Mouse (Mus musculus) hindbrain, embryonic 14.5 days (tissue): ENCODE measurements around the gene Stab2. TPM values are rescaled to one million over a fixed set of nuclear protein-coding genes. Genes with fewer than 3 reads are reported as not detected.

Source experiments
- ATAC-seq: fragments of 200-750 bp; cut with Nextera tagmentation; 2 replicates; pipeline ENCODE4 v1.8.0; 2017; ENCODE audit warnings: moderate number of reproducible peaks, mild to moderate bottlenecking, moderate TSS enrichment, moderate library complexity; ENCODE audit not compliant: low FRiP score
- DNase-seq: peaks from one replicate; pipeline ENCODE4 v3.0.0-alpha.2; 2015; ENCODE audit warnings: low spot score
- H3K27ac ChIP-seq: fragments of 300-500 bp; sonication (generic); 2 replicates; pipeline ENCODE4 v1.5.1; 2014; ENCODE audit warnings: mild to moderate bottlenecking, moderate library complexity
- H3K27me3 ChIP-seq: fragments of 300-500 bp; sonication (generic); 2 replicates; pipeline ENCODE4 v1.6.1; 2014; ENCODE audit warnings: mild to moderate bottlenecking, low read length, mixed read lengths; ENCODE audit not compliant: control insufficient read depth, insufficient read depth
- H3K36me3 ChIP-seq: fragments of 300-500 bp; sonication (generic); replicated peaks from 2 replicates; pipeline ENCODE4 v1.6.1; 2014; ENCODE audit not compliant: control insufficient read depth, insufficient read depth
- H3K4me1 ChIP-seq: fragments of 300-500 bp; sonication (generic); replicated peaks from 2 replicates; pipeline ENCODE4 v1.6.1; 2014; ENCODE audit warnings: antibody characterized with exemption, low read length, mixed read lengths; ENCODE audit not compliant: control insufficient read depth, insufficient read depth
- H3K4me2 ChIP-seq: fragments of 300-500 bp; sonication (generic); replicated peaks from 2 replicates; pipeline ENCODE4 v1.6.1; 2014; ENCODE audit warnings: mild to moderate bottlenecking, moderate library complexity
- H3K4me3 ChIP-seq: fragments of 300-500 bp; sonication (generic); replicated peaks from 2 replicates; pipeline ENCODE4 v1.5.1; 2014; ENCODE audit warnings: mild to moderate bottlenecking, low read length
- H3K9ac ChIP-seq: fragments of 300-500 bp; sonication (generic); 2 replicates; pipeline ENCODE4 v1.6.1; 2014
- H3K9me3 ChIP-seq: fragments of 300-500 bp; sonication (generic); 2 replicates; pipeline ENCODE4 v1.6.1; 2016; ENCODE audit warnings: low read length; ENCODE audit not compliant: control insufficient read depth
- WGBS: fragments of 180-500 bp; shearing (Covaris S2); extraction: QIAGEN DNeasy Blood & Tissue Kit; methylation state at CpG from one replicate; pipeline ENCODE4 v1.1.7; 2014; 5-methylcytosine and 5-hydroxymethylcytosine counted together
- polyA plus RNA-seq: library from polyadenylated mRNA; unstranded; fragments of >200 nt; fragmentation: Nextera tagmentation; extraction: Ambion mirVana; gene quantifications from 2 replicates; pipeline ENCODE4 v1.2.1, GENCODE M21; 2014

The Stab2 gene
- polyA plus RNA-seq, 1 experiment from 2014 or later: 0.17 TPM

DNA sequence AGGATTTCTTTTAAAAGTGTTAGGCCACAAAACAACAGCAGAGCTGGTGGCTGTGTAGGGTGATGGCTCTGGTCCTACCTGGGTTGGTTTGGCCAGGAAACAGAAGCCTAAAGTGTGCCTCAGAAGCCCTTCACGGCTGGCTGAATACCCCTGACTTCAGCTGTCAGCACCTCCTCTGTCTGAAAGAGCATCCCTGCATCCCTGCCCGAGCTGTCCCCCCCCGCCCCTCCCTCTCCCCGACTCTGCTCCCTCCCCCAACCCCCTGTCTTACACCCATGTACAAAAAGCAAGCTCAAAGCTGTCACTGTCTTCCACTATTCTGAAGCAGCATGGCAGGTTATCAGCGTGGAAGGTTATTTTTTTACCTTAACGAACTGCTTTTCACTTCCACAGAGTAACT lies 73.4 kb downstream of the Stab2 start:
- no peak for ATAC-seq
- WGBS: 21% methylated on average over 6 of the region's 6 CpGs
- no peak for DNase-seq
- no peak overlapping the region for H3K4me2 ChIP-seq
- H3K36me3 ChIP-seq: no peaks in the 10 kb centered on the region
- H3K27ac ChIP-seq: no peak overlapping the region
- H3K4me3 ChIP-seq: no peak overlapping the region
- H3K9ac ChIP-seq: no peak overlapping the region
- 0 out of 2 replicates have a peak, but pooled peaks cover 5% of the 10 kb centered on the region for H3K4me1 ChIP-seq
- no peaks in the 10 kb centered on the region for H3K9me3 ChIP-seq
- no peaks in the 10 kb centered on the region for H3K27me3 ChIP-seq

DNA sequence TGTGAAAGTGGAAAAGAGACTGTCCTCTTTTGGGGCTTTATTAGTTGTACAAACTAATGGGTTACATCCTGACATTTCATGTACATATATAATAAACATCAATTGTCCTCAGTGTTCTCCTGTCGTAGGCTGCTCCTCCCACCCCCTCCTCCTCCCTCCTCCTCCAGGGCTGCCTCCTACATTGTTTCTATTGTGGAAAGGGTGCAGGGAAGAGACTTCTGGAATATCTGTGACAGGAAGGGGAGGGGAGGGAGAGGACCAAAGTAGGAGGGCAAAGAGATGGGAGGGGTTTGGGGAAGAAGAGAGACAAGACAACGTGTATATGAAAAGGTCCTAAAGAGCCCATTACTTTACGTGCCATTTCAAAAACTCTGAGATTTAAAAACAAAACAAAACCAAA lies 73.9 kb downstream of the Stab2 start:
- H3K27me3 ChIP-seq: no peaks in the 10 kb centered on the region
- 0 out of 2 replicates have a peak, but pooled peaks cover 5% of the 10 kb centered on the region for H3K4me1 ChIP-seq
- H3K4me2 ChIP-seq: no peak overlapping the region
- H3K4me3 ChIP-seq: no peak overlapping the region
- H3K36me3 ChIP-seq: no peaks in the 10 kb centered on the region
- H3K9ac ChIP-seq: no peak overlapping the region
- DNase-seq: no peak
- H3K9me3 ChIP-seq: no peaks in the 10 kb centered on the region
- no peak for ATAC-seq
- no peak overlapping the region for H3K27ac ChIP-seq
- 28% methylated on average over 3 of the region's 3 CpGs for WGBS

DNA sequence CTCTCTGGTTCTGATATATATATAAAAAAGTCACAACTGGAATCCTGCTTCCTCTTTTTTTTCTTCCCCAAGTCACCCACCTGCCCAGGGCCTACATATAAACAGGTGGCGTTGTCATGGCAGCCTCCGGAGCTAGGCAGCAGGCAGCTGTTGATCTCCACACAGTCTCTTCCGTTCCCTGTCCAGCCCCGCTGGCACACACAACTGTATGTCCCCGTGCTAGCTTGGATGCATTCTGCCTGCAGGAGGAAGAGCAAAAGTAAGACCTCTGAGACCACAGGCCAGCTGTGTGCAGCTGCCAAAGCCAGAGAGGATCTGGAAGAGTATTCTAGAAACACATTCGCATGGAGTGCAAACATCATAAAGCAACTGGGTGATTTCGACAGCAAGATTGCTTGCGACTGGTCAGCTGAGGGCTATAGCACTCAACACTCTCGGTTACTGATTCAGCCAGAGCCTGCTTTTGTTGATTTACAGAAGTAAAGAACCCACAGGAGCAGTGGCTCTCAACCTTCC lies 74.6 kb downstream of the Stab2 start:
- DNase-seq (no peak), ATAC-seq (no peak)
- Histone ChIP-seq H3K27me3 (no peaks in the 10 kb centered on the region), H3K36me3 (no peaks in the 10 kb centered on the region), H3K27ac (no peak overlapping the region), H3K4me2 (no peak overlapping the region), H3K4me1 (0 out of 2 replicates have a peak, but pooled peaks cover 5% of the 10 kb centered on the region), H3K4me3 (no peak overlapping the region), H3K9ac (no peak overlapping the region), H3K9me3 (no peaks in the 10 kb centered on the region)
- WGBS: 78% methylated on average over 9 of the region's 9 CpGs

DNA sequence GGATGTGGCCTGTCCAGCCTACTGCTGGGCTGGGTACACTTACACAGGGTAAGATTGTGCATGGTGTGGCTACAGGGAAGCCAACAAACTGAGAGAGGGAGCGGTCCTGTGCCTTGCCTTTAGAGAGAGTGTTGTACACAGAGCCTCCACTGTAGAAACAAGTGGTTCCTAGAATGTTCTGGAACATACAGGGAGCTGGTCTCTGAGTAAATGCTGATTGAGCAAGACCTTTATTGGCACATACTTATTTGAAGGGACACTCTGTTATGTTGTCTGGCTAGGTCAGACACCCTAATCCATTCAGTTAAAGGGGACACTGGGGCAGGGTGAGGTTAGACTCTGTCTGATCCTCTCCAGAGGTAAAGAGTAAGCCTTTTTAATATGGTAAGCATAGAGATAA lies 84.2 kb downstream of the Stab2 start:
- H3K4me3 ChIP-seq: no peak overlapping the region
- no peak for ATAC-seq
- no peak overlapping the region for H3K27ac ChIP-seq
- H3K4me1 ChIP-seq: no peaks in the 10 kb centered on the region
- H3K27me3 ChIP-seq: no peaks in the 10 kb centered on the region
- WGBS: 100% methylated on average over 1 of the region's 1 CpGs
- H3K4me2 ChIP-seq: no peak overlapping the region
- no peak for DNase-seq
- H3K36me3 ChIP-seq: no peaks in the 10 kb centered on the region
- H3K9me3 ChIP-seq: no peaks in the 10 kb centered on the region
- H3K9ac ChIP-seq: no peak overlapping the region

DNA sequence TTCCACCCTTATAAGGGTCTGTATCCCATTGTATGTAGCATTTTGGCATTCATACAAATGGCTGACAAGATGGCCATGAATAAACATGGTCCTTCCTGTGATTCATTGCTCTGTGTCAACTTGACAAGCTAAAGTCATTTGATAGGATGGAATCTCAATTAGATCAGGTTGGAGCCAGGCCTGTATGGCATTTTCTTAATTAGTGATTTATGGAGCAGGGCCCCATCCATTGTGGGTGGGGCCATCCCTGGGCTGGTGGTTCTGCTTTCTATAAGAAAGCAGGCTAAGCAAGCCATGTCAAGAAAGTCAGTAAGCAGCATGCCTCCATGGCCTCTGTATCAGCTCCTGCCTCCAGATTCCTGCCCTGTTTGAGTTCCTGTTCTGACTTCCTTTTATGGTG lies 92.2 kb downstream of the Stab2 start:
- Histone ChIP-seq H3K36me3 (no peaks in the 10 kb centered on the region), H3K4me1 (no peaks in the 10 kb centered on the region), H3K27ac (no peak overlapping the region), H3K4me3 (no peak overlapping the region), H3K9me3 (no peaks in the 10 kb centered on the region), H3K27me3 (no peaks in the 10 kb centered on the region), H3K9ac (no peak overlapping the region), H3K4me2 (no peak overlapping the region)
- ATAC-seq (no peak), DNase-seq (no peak)

DNA sequence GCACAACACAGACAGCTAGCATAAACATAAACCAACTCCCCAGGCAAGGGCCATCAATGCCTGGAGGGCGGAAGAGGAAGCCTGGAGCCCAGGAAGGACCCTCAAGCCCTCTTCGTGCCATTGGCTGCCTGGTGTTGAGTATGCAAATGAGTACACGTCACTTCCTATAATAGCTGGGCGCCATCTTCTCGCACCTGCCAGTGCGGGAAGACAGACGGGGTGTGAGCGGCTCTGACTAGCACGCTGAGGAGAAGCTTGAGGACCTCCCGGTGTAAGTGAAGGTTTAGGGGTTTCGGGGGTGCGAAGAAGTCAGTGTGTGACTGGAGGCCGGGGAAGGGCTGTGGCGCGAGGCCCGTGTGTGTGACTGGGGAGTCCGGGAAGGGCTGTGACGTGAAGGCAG lies 99.3 kb downstream of the Stab2 start:
- H3K9me3 ChIP-seq: no peaks in the 10 kb centered on the region
- no peak for ATAC-seq
- H3K4me1 ChIP-seq: no peaks in the 10 kb centered on the region
- no peak for DNase-seq
- no peak overlapping the region for H3K9ac ChIP-seq
- no peak overlapping the region for H3K4me3 ChIP-seq
- 95% methylated on average over 18 of the region's 18 CpGs for WGBS
- H3K36me3 ChIP-seq: no peaks in the 10 kb centered on the region
- H3K27ac ChIP-seq: no peak overlapping the region
- H3K27me3 ChIP-seq: no peaks in the 10 kb centered on the region
- H3K4me2 ChIP-seq: no peak overlapping the region

DNA sequence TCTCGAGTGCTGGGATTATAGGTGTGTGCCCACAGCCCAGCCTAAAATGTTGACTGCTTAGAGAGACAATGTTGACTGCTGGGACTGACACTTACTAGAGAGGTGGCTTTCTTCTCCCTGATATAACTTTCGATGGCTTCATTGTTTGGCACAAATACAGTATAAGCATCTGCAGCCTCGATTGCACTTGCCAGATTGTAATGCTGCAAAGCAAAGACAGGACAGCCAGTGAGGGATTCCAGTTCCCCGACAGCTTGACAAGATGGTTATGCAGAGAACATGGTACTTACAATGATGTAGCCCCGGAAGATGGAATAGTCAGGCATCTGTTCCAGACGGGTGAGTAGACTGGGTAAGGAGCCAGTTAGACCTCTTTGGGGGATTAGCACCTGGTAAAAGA lies 100.8 kb downstream of the Stab2 start:
- no peaks in the 10 kb centered on the region for H3K27me3 ChIP-seq
- no peaks in the 10 kb centered on the region for H3K36me3 ChIP-seq
- no peak for DNase-seq
- no peak for ATAC-seq
- no peak overlapping the region for H3K4me3 ChIP-seq
- H3K27ac ChIP-seq: no peak overlapping the region
- WGBS: 71% methylated on average over 6 of the region's 6 CpGs
- no peaks in the 10 kb centered on the region for H3K4me1 ChIP-seq
- H3K9ac ChIP-seq: no peak overlapping the region
- H3K4me2 ChIP-seq: no peak overlapping the region
- no peaks in the 10 kb centered on the region for H3K9me3 ChIP-seq

DNA sequence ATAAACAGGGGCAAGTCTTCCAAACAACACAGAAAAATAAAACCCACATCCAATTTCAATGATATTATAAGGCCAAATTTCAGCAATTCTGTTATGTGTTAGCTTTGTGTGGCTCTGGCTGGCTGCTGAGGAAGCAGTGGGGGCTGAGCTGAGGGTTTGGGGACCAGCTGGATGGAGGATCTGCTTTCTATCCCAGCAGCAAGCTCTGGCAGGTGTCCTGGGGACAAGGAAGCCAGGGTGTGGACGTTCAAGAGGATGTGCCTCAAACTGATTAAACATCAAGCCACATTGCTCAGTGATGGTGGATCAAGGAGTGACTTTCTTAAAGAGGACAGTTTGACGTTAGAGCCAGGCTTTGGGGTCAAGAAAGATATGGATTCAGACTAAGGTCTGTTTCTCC lies 112.3 kb downstream of the Stab2 start:
- WGBS: 78% methylated on average over 2 of the region's 2 CpGs
- Histone ChIP-seq H3K9me3 (no peaks in the 10 kb centered on the region), H3K27me3 (no peaks in the 10 kb centered on the region), H3K36me3 (no peaks in the 10 kb centered on the region), H3K4me3 (no peak overlapping the region), H3K27ac (no peak overlapping the region), H3K4me1 (no peaks in the 10 kb centered on the region), H3K4me2 (no peak overlapping the region), H3K9ac (no peak overlapping the region)
- ATAC-seq (no peak), DNase-seq (no peak)

DNA sequence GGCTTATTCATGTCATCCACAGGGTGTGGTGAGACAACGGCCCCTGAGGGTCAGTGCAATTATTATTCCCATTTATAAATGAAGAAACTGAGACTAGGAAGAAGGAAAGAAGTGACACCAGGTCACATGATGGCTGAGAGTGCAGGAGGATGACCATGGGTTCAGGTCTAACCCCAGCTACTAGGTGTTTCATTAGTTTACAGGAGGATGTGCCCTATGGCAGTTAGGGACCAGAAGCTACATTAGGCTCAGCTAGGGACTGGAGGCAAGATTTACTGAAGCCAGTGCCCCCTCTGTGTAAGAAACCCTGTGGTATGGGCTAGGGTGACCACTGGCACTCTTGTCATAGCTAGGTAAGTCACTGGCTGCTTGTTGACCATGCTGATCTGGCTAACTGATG lies 116.8 kb downstream of the Stab2 start:
- Histone ChIP-seq H3K4me2 (no peak overlapping the region), H3K4me3 (no peak overlapping the region), H3K9ac (no peak overlapping the region), H3K27me3 (no peaks in the 10 kb centered on the region), H3K27ac (no peak overlapping the region), H3K9me3 (no peaks in the 10 kb centered on the region), H3K36me3 (no peaks in the 10 kb centered on the region), H3K4me1 (no peaks in the 10 kb centered on the region)
- ATAC-seq: no peak
- 92% methylated on average over 1 of the region's 1 CpGs for WGBS
- DNase-seq: no peak

DNA sequence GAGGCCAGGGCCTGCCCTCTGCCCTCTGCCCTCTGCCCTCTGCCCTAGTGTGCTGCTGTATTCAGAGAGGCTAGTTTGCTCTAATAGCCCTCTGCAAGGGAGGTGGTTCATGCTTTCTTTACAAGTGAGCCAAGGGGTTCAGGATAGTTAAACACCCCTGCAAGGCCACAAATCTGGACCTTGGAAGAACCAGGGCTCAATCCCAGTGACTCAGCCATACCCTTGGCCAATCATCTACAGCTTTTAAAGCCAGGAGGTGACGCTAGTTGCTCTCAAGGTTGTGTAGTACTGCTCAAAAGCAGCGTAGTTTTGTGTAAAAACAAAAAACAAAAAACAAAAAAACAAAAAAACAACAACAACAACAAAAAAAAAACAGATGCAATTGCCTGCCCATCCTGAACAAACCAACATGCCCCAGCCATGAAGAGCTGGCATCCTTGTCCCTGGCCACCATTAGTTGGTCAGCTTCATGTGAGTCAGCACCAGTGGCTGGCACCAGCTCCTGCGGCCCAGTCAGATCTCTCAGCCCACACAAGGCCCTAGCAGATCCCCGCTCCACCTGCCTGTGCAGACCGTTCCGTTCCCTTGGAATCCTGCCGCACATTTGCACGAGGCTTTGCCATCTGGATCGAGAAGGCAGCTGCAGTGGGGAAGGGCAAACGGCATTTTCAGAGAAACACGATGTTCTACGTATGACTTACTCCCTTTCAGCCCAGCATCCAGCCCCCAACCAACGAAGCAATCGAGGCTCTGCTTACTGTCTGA lies 117.5 kb downstream of the Stab2 start:
- WGBS: 88% methylated on average over 14 of the region's 14 CpGs
- Histone ChIP-seq H3K36me3 (no peaks in the 10 kb centered on the region), H3K4me3 (no peak overlapping the region), H3K9me3 (no peaks in the 10 kb centered on the region), H3K4me1 (no peaks in the 10 kb centered on the region), H3K4me2 (no peak overlapping the region), H3K27me3 (no peaks in the 10 kb centered on the region), H3K9ac (no peak overlapping the region), H3K27ac (no peak overlapping the region)
- DNase-seq (no peak), ATAC-seq (no peak)
